Mouse (Mus musculus): ENCODE measurements around the gene Shld2. TPM values are rescaled to one million over a fixed set of nuclear protein-coding genes. Genes with fewer than 3 reads are reported as not detected.
A peak's percentile ranks its signal among the peaks of the same experiment; 100 is the strongest.

Gene Shld2
- polyA plus RNA-seq, 1 experiment from 2014 or later = 8.6 TPM

DNA sequence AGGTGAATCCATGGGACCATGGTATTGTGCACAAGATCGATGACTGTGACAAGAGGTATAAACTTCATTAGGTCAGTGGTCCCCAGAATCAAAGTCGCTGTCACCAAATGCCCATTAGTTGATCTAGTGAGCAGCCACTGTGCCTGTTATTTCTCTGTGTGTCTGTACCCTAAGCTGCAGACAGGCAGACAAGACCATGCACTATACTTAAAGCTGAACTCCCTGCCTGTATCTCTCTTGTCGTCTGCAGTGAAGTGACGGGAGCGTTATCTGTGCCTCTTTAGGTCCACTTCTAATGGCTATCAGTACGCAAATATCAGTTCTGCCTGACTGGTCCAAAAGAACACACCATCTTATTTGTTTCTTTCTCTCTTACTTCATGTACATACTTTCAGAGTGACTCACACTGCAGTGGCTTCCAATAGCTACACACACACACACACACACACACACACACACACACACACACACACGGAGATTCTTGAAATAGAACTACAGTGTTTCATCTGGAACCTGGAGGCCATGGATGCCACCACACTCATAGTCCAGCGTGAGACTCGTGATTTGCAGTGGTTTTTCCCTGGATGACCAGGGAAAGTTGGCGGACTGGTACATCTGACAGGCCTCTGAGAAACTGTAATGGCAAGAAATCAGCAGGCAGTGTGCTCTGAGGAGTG, 81.3 kb downstream of the Shld2 start:
- WGBS = 81% methylated on average over 10 of the region's 10 CpGs
- H3K27ac ChIP-seq (ENCODE audit: low read length) = no peak overlapping the region

DNA sequence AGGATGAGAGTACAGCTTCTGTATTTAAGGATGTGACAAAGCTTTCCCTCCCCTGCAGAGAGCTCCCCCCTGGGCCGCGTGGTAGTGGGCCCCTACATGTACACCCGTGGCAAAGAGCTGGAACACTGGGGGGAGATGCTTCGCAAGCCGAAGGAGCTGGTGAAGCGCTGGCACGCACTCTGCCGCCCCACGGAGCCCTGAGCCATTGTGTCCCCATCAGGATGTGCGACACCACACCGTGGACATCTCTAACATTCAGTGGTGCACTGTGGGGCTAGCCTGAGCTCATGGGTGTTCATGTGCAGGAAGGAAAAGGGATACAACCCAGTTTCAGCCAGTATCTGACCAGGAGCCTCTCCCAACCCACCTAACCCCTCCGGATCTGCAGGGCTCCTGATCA, 82.3 kb downstream of the Shld2 start:
- 81% methylated on average over 12 of the region's 12 CpGs for WGBS
- Histone ChIP-seq H3K4me1 (ENCODE audit: control insufficient read depth, insufficient read depth, low read length) (no peaks in the 10 kb centered on the region), H3K4me2 (replicated peaks; ENCODE audit: low read depth, low read length) (no peak overlapping the region), H3K27me3 (ENCODE audit: control insufficient read depth, insufficient read depth, low read length) (no peaks in the 10 kb centered on the region), H3K4me3 (ENCODE audit: low read depth, low read length) (no peak overlapping the region), H3K9me3 (ENCODE audit: control insufficient read depth, low read depth, low read length) (peaks cover 2% of the 10 kb centered on the region; the same call in 1 of the 2 replicates), H3K9ac (replicated peaks; ENCODE audit: low read depth, low read length) (no peak overlapping the region), H3K36me3 (ENCODE audit: control insufficient read depth, insufficient read depth, low read length) (no peaks in the 10 kb centered on the region), H3K27ac (ENCODE audit: low read length) (no peak overlapping the region)
- ATAC-seq (ENCODE audit: insufficient number of reproducible peaks, insufficient read depth, low FRiP score, low read depth) = no peak

More for the DNA sequence above, 81.3 kb downstream of the Shld2 start:
- H3K4me1 ChIP-seq (ENCODE audit: control insufficient read depth, insufficient read depth, low read length) = no peaks in the 10 kb centered on the region
- H3K4me2 ChIP-seq (replicated peaks; ENCODE audit: low read depth, low read length) = no peak overlapping the region
- H3K4me3 ChIP-seq (ENCODE audit: low read depth, low read length) = no peak overlapping the region
- no peaks in the 10 kb centered on the region for H3K36me3 ChIP-seq (ENCODE audit: control insufficient read depth, insufficient read depth, low read length)
- H3K9me3 ChIP-seq (ENCODE audit: control insufficient read depth, low read depth, low read length) = peaks cover 2% of the 10 kb centered on the region; the same call in 1 of the 2 replicates
- H3K9ac ChIP-seq (replicated peaks; ENCODE audit: low read depth, low read length) = no peak overlapping the region
- no peaks in the 10 kb centered on the region for H3K27me3 ChIP-seq (ENCODE audit: control insufficient read depth, insufficient read depth, low read length)
- no peak for ATAC-seq (ENCODE audit: insufficient number of reproducible peaks, insufficient read depth, low FRiP score, low read depth)

DNA sequence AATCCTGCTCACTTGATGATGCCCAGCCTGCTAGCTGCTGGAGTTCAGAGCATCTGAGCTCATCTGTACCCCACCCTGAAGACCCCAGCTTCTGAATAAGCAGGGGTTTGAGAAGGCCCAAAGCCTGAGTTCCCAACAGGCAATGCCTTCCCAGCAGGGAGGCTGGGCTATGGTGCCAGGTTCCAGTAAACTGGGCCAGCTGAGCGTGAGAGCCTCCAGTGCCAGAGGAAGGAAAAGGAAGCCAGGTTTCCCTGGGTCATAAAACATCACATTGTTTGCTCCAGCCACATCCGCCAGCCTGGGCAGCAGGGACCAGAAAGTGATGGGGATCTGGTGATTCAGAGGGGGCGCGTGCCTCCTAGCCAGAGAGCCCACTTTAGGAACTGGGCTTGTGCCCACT, 83.7 kb downstream of the Shld2 start:
- no peak overlapping the region for H3K4me3 ChIP-seq (ENCODE audit: low read depth, low read length)
- ATAC-seq (ENCODE audit: insufficient number of reproducible peaks, insufficient read depth, low FRiP score, low read depth) = no peak
- H3K9me3 ChIP-seq (ENCODE audit: control insufficient read depth, low read depth, low read length) = peaks cover 2% of the 10 kb centered on the region; the same call in 1 of the 2 replicates
- H3K27ac ChIP-seq (ENCODE audit: low read length) = no peak overlapping the region
- no peak overlapping the region for H3K4me2 ChIP-seq (replicated peaks; ENCODE audit: low read depth, low read length)
- no peaks in the 10 kb centered on the region for H3K4me1 ChIP-seq (ENCODE audit: control insufficient read depth, insufficient read depth, low read length)
- 82% methylated on average over 4 of the region's 4 CpGs for WGBS
- H3K9ac ChIP-seq (replicated peaks; ENCODE audit: low read depth, low read length) = no peak overlapping the region
- H3K27me3 ChIP-seq (ENCODE audit: control insufficient read depth, insufficient read depth, low read length) = no peaks in the 10 kb centered on the region
- no peaks in the 10 kb centered on the region for H3K36me3 ChIP-seq (ENCODE audit: control insufficient read depth, insufficient read depth, low read length)

DNA sequence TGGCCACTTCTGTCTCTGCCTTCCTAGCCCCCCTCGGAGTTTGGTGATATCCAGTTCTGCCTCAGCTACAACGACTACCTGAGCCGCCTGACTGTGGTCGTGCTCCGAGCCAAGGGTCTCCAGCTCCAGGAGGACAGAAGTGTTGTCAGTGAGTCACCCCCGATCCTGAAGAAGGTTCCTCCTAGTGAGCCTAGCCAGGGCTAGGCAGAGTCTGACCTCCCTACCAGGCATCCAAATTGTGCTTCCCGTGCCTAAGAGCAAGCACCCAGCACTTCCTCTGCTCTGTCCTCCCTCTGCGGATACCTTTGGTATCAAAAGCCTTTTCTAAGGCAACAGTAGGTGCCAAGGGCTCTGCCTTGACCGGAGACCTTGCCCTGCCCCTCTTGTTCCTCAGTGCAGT, 84.3 kb downstream of the Shld2 start:
- H3K9me3 ChIP-seq (ENCODE audit: control insufficient read depth, low read depth, low read length) = no peaks in the 10 kb centered on the region; the same call in 1 of the 2 replicates
- no peaks in the 10 kb centered on the region for H3K4me1 ChIP-seq (ENCODE audit: control insufficient read depth, insufficient read depth, low read length)
- no peaks in the 10 kb centered on the region for H3K27me3 ChIP-seq (ENCODE audit: control insufficient read depth, insufficient read depth, low read length)
- H3K27ac ChIP-seq (ENCODE audit: low read length) = no peak overlapping the region
- no peak for ATAC-seq (ENCODE audit: insufficient number of reproducible peaks, insufficient read depth, low FRiP score, low read depth)
- H3K4me3 ChIP-seq (ENCODE audit: low read depth, low read length) = no peak overlapping the region
- WGBS = 80% methylated on average over 9 of the region's 9 CpGs
- H3K36me3 ChIP-seq (ENCODE audit: control insufficient read depth, insufficient read depth, low read length) = no peaks in the 10 kb centered on the region
- no peak overlapping the region for H3K9ac ChIP-seq (replicated peaks; ENCODE audit: low read depth, low read length)
- H3K4me2 ChIP-seq (replicated peaks; ENCODE audit: low read depth, low read length) = no peak overlapping the region

DNA sequence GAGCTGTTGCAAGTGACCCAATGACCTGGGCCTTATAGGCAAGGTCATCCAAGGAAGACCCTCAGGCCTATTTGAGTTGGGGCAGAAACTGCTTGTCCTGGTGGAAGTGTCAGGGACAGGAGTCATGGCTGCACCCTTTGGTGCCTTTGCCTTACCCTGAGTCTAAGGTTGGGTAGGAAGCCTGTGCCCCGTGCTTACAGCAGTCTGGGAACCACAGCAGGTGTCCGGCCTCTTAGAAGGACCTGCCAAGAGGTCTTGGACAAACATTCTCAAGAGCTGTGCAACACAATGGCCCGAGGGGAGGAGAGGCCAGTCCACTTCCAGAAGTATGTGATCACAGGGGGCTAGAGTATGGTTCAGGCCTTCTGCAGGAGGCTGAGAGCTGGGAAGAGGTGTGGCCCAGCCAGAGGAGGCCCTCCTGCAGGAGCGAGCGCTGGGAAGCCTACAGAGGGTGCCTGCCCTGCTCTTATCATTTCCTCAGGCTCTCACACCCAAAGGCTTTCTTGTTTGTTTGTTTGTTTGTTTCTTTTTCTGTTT, 86.9 kb downstream of the Shld2 start:
- 0 out of 2 replicates have a peak, but pooled peaks have one; percentile 25 for ATAC-seq (ENCODE audit: insufficient number of reproducible peaks, insufficient read depth, low FRiP score, low read depth)

DNA sequence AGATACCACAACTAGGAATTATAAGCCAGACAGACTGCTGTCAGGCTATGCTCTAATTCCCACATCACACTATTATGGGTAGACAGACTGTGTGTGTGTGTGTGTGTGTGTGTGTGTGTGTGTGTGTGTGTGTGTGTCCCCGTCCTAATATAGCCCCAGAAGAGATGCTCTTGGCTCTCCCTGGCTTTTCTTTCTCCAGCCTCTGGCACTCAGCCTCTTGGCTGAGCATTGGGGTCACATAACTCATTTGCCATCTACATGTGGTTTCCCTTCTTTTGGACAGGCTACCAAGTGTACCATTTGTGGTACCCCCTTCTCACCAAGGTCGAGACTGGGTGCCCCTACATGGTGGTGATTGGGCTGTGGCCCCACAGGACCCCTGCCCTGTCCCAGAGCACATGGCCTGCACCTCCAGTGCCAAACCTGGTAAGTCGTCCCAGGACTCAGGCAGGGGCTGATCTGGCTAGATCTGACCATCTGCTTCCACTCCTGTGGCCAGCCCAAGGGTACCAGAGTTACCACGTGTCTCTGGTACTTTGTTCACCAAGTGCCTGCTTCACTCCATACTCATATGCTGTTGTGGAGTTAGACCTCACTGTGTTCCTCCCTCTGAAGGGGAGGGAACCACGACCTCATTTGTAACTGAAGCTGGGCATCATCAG, 88.7 kb downstream of the Shld2 start:
- H3K4me2 ChIP-seq (replicated peaks; ENCODE audit: low read depth, low read length) = no peak overlapping the region
- WGBS = 64% methylated on average over 5 of the region's 5 CpGs
- no peak overlapping the region for H3K9ac ChIP-seq (replicated peaks; ENCODE audit: low read depth, low read length)
- ATAC-seq (ENCODE audit: insufficient number of reproducible peaks, insufficient read depth, low FRiP score, low read depth) = no peak
- no peaks in the 10 kb centered on the region for H3K9me3 ChIP-seq (ENCODE audit: control insufficient read depth, low read depth, low read length)
- no peaks in the 10 kb centered on the region for H3K36me3 ChIP-seq (ENCODE audit: control insufficient read depth, insufficient read depth, low read length)
- no peak overlapping the region for H3K4me3 ChIP-seq (ENCODE audit: low read depth, low read length)
- H3K27me3 ChIP-seq (ENCODE audit: control insufficient read depth, insufficient read depth, low read length) = peaks cover 9% of the 10 kb centered on the region; the same call in 1 of the 2 replicates
- no peak overlapping the region for H3K27ac ChIP-seq (ENCODE audit: low read length)
- peaks cover 2% of the 10 kb centered on the region; the same call in 1 of the 2 replicates for H3K4me1 ChIP-seq (ENCODE audit: control insufficient read depth, insufficient read depth, low read length)

More for the DNA sequence above, 86.9 kb downstream of the Shld2 start:
- Histone ChIP-seq H3K36me3 (ENCODE audit: control insufficient read depth, insufficient read depth, low read length) (no peaks in the 10 kb centered on the region), H3K4me1 (ENCODE audit: control insufficient read depth, insufficient read depth, low read length) (peaks cover 2% of the 10 kb centered on the region; the same call in 1 of the 2 replicates), H3K4me2 (replicated peaks; ENCODE audit: low read depth, low read length) (no peak overlapping the region), H3K27ac (ENCODE audit: low read length) (no peak overlapping the region), H3K9ac (replicated peaks; ENCODE audit: low read depth, low read length) (no peak overlapping the region), H3K4me3 (ENCODE audit: low read depth, low read length) (no peak overlapping the region), H3K27me3 (ENCODE audit: control insufficient read depth, insufficient read depth, low read length) (peaks cover 9% of the 10 kb centered on the region; the same call in 1 of the 2 replicates), H3K9me3 (ENCODE audit: control insufficient read depth, low read depth, low read length) (no peaks in the 10 kb centered on the region)
- 62% methylated on average over 5 of the region's 5 CpGs for WGBS

DNA sequence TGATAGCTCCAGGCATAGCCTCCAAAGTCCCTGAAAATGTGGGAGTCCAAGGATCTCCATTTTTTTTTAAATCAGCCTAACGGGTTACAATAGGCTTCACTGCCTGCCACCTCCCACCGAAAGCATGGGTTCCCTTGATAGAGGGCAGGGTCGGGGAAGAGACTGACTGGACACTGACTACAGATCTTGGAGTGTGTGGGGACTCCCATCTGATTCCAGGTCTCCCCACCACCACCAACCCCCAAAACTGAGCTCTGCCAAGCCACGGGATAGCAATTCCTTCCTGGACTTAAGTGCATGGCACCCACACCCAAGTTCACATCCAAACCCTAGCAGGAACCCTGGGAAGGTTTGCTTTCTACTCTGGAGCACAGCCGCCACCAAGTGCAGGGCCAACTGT, 89.9 kb downstream of the Shld2 start:
- 71% methylated on average over 5 of the region's 5 CpGs for WGBS
- H3K36me3 ChIP-seq (ENCODE audit: control insufficient read depth, insufficient read depth, low read length) = no peaks in the 10 kb centered on the region
- no peak overlapping the region for H3K27ac ChIP-seq (ENCODE audit: low read length)
- peak overlapping the region; percentile 49; the same call in 1 of the 2 replicates for H3K4me2 ChIP-seq (replicated peaks; ENCODE audit: low read depth, low read length)
- H3K27me3 ChIP-seq (ENCODE audit: control insufficient read depth, insufficient read depth, low read length) = peaks cover 9% of the 10 kb centered on the region; the same call in 1 of the 2 replicates
- no peak for ATAC-seq (ENCODE audit: insufficient number of reproducible peaks, insufficient read depth, low FRiP score, low read depth)
- no peak overlapping the region for H3K9ac ChIP-seq (replicated peaks; ENCODE audit: low read depth, low read length)
- H3K4me3 ChIP-seq (ENCODE audit: low read depth, low read length) = no peak overlapping the region
- peaks cover 2% of the 10 kb centered on the region; the same call in 1 of the 2 replicates for H3K4me1 ChIP-seq (ENCODE audit: control insufficient read depth, insufficient read depth, low read length)
- no peaks in the 10 kb centered on the region for H3K9me3 ChIP-seq (ENCODE audit: control insufficient read depth, low read depth, low read length)

DNA sequence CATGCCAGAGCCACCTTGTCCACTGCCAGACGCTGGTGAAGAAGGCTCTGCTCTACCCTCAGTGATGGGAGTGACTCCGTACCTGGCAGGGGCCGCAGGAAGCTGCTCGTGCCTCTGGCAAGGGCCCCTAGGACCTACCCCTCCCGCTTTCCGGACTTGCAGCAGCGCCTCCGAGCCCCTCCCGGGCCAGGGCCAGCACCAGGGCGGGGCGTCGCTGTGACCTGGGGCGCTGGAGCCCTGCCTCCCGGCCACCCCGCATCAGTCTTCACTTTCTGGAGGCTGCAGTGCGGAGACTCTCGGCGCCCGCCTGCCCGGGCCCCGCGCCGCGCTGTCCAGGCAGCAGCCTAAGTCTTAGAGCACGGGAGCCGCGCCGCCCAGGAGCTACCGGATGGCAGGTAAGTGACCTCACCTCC, 90.5 kb downstream of the Shld2 start:
- no peak; the same call in 1 of the 2 replicates for ATAC-seq (ENCODE audit: insufficient number of reproducible peaks, insufficient read depth, low FRiP score, low read depth)

More for the DNA sequence above, 90.5 kb downstream of the Shld2 start:
- Histone ChIP-seq H3K4me3 (ENCODE audit: low read depth, low read length) (peak overlapping the region; percentile 22; the same call in 1 of the 2 replicates), H3K27ac (ENCODE audit: low read length) (no peak overlapping the region), H3K9me3 (ENCODE audit: control insufficient read depth, low read depth, low read length) (no peaks in the 10 kb centered on the region), H3K4me2 (replicated peaks; ENCODE audit: low read depth, low read length) (peak overlapping the region; percentile 49), H3K9ac (replicated peaks; ENCODE audit: low read depth, low read length) (no peak overlapping the region), H3K27me3 (ENCODE audit: control insufficient read depth, insufficient read depth, low read length) (peaks cover 9% of the 10 kb centered on the region; the same call in 1 of the 2 replicates), H3K36me3 (ENCODE audit: control insufficient read depth, insufficient read depth, low read length) (no peaks in the 10 kb centered on the region), H3K4me1 (ENCODE audit: control insufficient read depth, insufficient read depth, low read length) (peaks cover 2% of the 10 kb centered on the region; the same call in 1 of the 2 replicates)
- 2% methylated on average over 29 of the region's 29 CpGs for WGBS

All from stomach, embryonic 14.5 days (tissue).